Mouse (Mus musculus): ENCODE data around the gene Cklf. TPM values are rescaled to one million over a fixed set of nuclear protein-coding genes. Genes with fewer than 3 reads are reported as not detected.

Cklf gene
- 49.0 and 54.0 TPM in 2 replicates for polyA plus RNA-seq (2015; fragmentation: Nextera tagmentation; extraction: Ambion mirVana)

- Histone ChIP-seq H3K9ac (peak within 1 kb of the TSS; percentile 77), H3K36me3 (peaks cover 3% of the 10 kb centered on the region; the same call in 1 of the 2 replicates), H3K9me3 (no peaks in the 10 kb centered on the region), H3K4me1 (peaks cover 23% of the 10 kb centered on the region), H3K27me3 (no peaks in the 10 kb centered on the region), H3K4me2 (replicated peaks) (peak within 1 kb of the TSS; percentile 79), H3K4me3 (peak within 1 kb of the TSS; percentile 70), H3K27ac (peak within 1 kb of the TSS; percentile 93)
- WGBS: 4% methylated on average over 41 of the region's 41 CpGs
- peak; percentile 85 for ATAC-seq (ENCODE audit: low FRiP score, low read depth)
Observed at GRCm38 (mm10) chr8:104250439-104251367, at the start of gene Cklf. Cklf (plus strand) TSS chr8:104250861.

DNA sequence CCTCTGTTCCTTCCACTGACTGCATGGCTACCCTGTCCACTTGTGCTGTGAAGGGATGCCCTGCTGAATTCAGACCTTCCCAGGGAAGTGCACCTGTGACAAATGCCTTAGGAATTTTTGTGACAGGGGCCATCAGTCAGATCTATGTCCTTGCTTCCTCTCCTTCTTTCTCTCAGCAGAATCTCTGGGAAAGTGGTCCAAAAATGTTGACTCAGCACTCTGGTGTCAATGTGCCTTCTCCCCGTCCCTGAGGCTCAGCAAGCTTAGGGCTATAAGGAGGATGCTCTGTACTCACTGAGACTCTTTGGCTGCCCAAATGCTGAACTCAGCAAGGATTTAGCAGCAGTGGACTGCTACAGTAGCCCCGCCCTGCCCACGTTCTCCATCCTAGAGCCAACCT is 49.0 kb upstream of the Cklf start:
- Histone ChIP-seq H3K9me3 (no peaks in the 10 kb centered on the region), H3K9ac (no peak overlapping the region), H3K36me3 (no peaks in the 10 kb centered on the region), H3K4me3 (no peak overlapping the region), H3K27ac (no peak overlapping the region), H3K27me3 (no peaks in the 10 kb centered on the region), H3K4me2 (replicated peaks) (no peak overlapping the region), H3K4me1 (no peaks in the 10 kb centered on the region)
- no peak for ATAC-seq (ENCODE audit: low FRiP score, low read depth)
- WGBS: 75% methylated on average over 3 of the region's 3 CpGs

GRCm38 (mm10) chr8:104202320-104202719 is 48.3 kb upstream of the Cklf start:
- Histone ChIP-seq H3K9me3 (no peaks in the 10 kb centered on the region), H3K4me3 (no peak overlapping the region), H3K27ac (no peak overlapping the region), H3K4me2 (replicated peaks) (no peak overlapping the region), H3K36me3 (no peaks in the 10 kb centered on the region), H3K4me1 (no peaks in the 10 kb centered on the region), H3K9ac (no peak overlapping the region), H3K27me3 (no peaks in the 10 kb centered on the region)
- WGBS: 87% methylated on average over 4 of the region's 4 CpGs
- ATAC-seq (ENCODE audit: low FRiP score, low read depth): no peak

DNA sequence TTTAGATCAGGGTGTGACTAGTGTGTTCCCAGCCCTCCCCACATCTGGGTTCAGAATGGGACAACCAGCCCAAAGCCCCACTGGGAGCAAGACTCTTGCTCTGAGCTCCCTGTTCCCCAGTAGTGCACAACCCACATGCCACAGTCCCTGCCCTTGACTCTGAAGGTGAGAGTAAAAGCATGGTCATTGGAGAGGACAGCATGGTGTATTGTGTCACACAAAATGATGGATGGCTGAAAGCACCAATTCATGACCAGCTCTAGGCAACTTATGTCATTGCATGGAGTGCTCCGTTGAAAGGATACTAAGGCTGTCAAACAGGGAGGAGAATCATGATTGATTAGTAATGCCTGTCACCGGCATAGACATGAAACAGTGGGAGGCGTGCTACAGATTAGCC is 45.4 kb upstream of the Cklf start:
- Histone ChIP-seq H3K4me3 (no peak overlapping the region), H3K27me3 (no peaks in the 10 kb centered on the region), H3K36me3 (no peaks in the 10 kb centered on the region), H3K9me3 (no peaks in the 10 kb centered on the region), H3K4me2 (replicated peaks) (no peak overlapping the region), H3K27ac (no peak overlapping the region), H3K4me1 (no peaks in the 10 kb centered on the region), H3K9ac (no peak overlapping the region)
- 68% methylated on average over 3 of the region's 3 CpGs for WGBS
- ATAC-seq (ENCODE audit: low FRiP score, low read depth): no peak

DNA sequence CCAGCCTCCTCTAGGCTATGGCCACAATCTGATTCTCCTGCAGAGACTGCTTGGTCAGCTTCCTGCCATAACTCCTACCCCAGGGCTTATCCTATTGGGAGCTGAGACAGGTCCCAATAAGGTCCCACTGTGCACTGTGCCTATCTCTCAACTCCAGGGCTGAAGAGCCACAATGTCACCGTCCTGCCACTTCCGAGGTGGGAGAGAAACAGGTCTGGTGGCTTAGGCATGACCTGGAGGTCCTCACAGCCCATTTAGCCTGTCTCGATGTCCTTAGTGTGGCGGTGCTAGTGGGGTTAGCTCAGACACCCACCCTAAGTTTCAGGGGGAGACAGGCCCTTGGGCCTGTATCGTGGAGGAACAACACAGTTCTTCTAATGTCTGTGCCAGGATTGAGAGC is 33.1 kb upstream of the Cklf start:
- no peak overlapping the region for H3K4me3 ChIP-seq
- no peak overlapping the region for H3K4me2 ChIP-seq (replicated peaks)
- H3K36me3 ChIP-seq: no peaks in the 10 kb centered on the region
- no peak for ATAC-seq (ENCODE audit: low FRiP score, low read depth)
- no peak overlapping the region for H3K27ac ChIP-seq
- H3K27me3 ChIP-seq: no peaks in the 10 kb centered on the region
- no peaks in the 10 kb centered on the region for H3K4me1 ChIP-seq
- WGBS: 89% methylated on average over 5 of the region's 5 CpGs
- H3K9me3 ChIP-seq: no peaks in the 10 kb centered on the region
- H3K9ac ChIP-seq: no peak overlapping the region

GRCm38 (mm10) chr8:104219079-104219478 is 31.6 kb upstream of the Cklf start:
- H3K9ac ChIP-seq: no peak overlapping the region
- no peak overlapping the region for H3K4me2 ChIP-seq (replicated peaks)
- no peaks in the 10 kb centered on the region for H3K27me3 ChIP-seq
- H3K36me3 ChIP-seq: peaks cover 6% of the 10 kb centered on the region
- peaks cover 6% of the 10 kb centered on the region; the same call in 1 of the 2 replicates for H3K9me3 ChIP-seq
- no peak overlapping the region for H3K27ac ChIP-seq
- WGBS: 29% methylated on average over 11 of the region's 11 CpGs
- no peak overlapping the region for H3K4me3 ChIP-seq
- ATAC-seq (ENCODE audit: low FRiP score, low read depth): no peak
- H3K4me1 ChIP-seq: no peaks in the 10 kb centered on the region

DNA sequence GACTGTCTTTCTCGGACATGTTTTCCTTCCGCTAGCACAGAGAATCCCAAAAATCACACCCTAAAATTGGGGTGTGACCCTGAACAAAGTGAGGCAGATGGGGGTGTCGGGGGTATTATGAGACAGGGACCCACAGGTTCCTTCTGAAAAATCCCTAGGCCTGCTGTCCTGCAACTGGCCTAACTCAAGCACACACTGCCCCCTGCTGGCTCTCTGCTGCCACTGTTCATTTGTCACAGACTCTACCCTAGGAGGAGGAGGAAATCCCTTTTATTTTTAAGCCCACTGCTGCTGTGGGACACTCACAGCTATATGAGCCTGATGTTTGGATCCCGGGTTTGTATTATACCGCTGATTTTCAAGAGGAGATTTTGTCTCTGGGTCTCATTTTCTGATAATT is 30.9 kb upstream of the Cklf start:
- no peaks in the 10 kb centered on the region for H3K27me3 ChIP-seq
- H3K4me2 ChIP-seq (replicated peaks): no peak overlapping the region
- WGBS: 44% methylated on average over 5 of the region's 5 CpGs
- H3K9ac ChIP-seq: no peak overlapping the region
- ATAC-seq (ENCODE audit: low FRiP score, low read depth): peak; percentile 52; the same call in 1 of the 2 replicates
- H3K4me3 ChIP-seq: no peak overlapping the region
- no peak overlapping the region for H3K27ac ChIP-seq
- peaks cover 11% of the 10 kb centered on the region; the same call in 1 of the 2 replicates for H3K9me3 ChIP-seq
- peaks cover 13% of the 10 kb centered on the region for H3K36me3 ChIP-seq
- no peaks in the 10 kb centered on the region for H3K4me1 ChIP-seq

DNA sequence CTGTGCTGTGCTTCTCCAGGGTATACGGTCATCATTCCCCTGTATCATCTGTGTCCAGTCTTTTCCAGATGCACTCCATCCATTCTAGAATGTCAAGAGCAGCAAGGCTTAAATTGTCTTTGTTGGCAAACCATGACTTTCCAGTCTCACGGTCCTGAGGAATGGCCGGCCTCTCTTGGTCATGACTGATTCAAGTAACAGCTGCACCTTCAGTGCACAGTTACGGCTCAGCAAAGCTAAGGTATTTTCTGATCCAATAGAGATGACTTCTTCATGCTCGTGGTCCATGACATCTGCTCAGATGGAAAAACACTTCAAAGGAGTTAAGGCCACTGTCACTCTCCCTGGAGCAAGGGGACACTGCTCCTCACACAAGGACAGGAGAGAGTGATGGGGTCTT is 23.6 kb upstream of the Cklf start:
- H3K36me3 ChIP-seq: peaks cover 83% of the 10 kb centered on the region
- WGBS: 91% methylated on average over 5 of the region's 5 CpGs
- no peak overlapping the region for H3K9ac ChIP-seq
- H3K4me2 ChIP-seq (replicated peaks): no peak overlapping the region
- no peak overlapping the region for H3K27ac ChIP-seq
- H3K4me3 ChIP-seq: no peak overlapping the region
- no peaks in the 10 kb centered on the region for H3K27me3 ChIP-seq
- peaks cover 11% of the 10 kb centered on the region; the same call in 1 of the 2 replicates for H3K9me3 ChIP-seq
- ATAC-seq (ENCODE audit: low FRiP score, low read depth): no peak
- H3K4me1 ChIP-seq: no peaks in the 10 kb centered on the region

DNA sequence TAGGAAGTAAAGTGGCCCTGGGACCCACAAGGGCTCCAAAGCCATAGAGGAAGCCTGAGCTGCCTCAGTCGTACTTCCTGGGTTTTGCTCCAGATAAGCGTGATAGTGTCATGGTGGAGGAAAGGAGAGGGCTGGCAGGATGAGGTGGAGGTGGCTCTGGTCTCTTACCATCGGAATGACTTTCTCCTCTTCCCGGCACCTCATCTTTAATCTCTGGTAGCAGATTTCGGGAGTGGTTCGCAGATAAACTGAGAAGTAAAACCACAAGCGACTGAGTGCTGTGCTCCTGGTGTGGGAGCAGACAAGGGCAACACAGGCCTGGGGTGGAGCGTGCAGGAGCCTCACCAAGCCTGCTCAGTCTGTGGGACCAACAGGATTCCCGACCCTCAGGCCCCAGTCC is 20.3 kb upstream of the Cklf start:
- Histone ChIP-seq H3K9me3 (0 out of 2 replicates have a peak, but pooled peaks cover 3% of the 10 kb centered on the region), H3K27ac (no peak overlapping the region), H3K4me1 (no peaks in the 10 kb centered on the region), H3K4me3 (no peak overlapping the region), H3K27me3 (no peaks in the 10 kb centered on the region), H3K9ac (no peak overlapping the region), H3K4me2 (replicated peaks) (no peak overlapping the region), H3K36me3 (peaks cover 97% of the 10 kb centered on the region)
- 89% methylated on average over 9 of the region's 9 CpGs for WGBS
- ATAC-seq (ENCODE audit: low FRiP score, low read depth): no peak

- H3K9me3 ChIP-seq: 0 out of 2 replicates have a peak, but pooled peaks cover 3% of the 10 kb centered on the region
- 94% methylated on average over 4 of the region's 4 CpGs for WGBS
- H3K27ac ChIP-seq: no peak overlapping the region
- no peak overlapping the region for H3K4me3 ChIP-seq
- no peak for ATAC-seq (ENCODE audit: low FRiP score, low read depth)
- H3K36me3 ChIP-seq: peaks cover 97% of the 10 kb centered on the region
- H3K27me3 ChIP-seq: no peaks in the 10 kb centered on the region
- H3K4me2 ChIP-seq (replicated peaks): no peak overlapping the region
- no peak overlapping the region for H3K9ac ChIP-seq
- no peaks in the 10 kb centered on the region for H3K4me1 ChIP-seq
Observed at GRCm38 (mm10) chr8:104232039-104232438, 18.6 kb upstream of the Cklf start.

- no peak for ATAC-seq (ENCODE audit: low FRiP score, low read depth)
- H3K4me2 ChIP-seq (replicated peaks): no peak overlapping the region
- H3K36me3 ChIP-seq: peaks cover 97% of the 10 kb centered on the region
- no peak overlapping the region for H3K4me3 ChIP-seq
- WGBS: 95% methylated on average over 5 of the region's 5 CpGs
- H3K4me1 ChIP-seq: no peaks in the 10 kb centered on the region
- H3K27me3 ChIP-seq: no peaks in the 10 kb centered on the region
- H3K9ac ChIP-seq: no peak overlapping the region
- H3K9me3 ChIP-seq: 0 out of 2 replicates have a peak, but pooled peaks cover 3% of the 10 kb centered on the region
- no peak overlapping the region for H3K27ac ChIP-seq
Observed at GRCm38 (mm10) chr8:104232919-104233318, 17.7 kb upstream of the Cklf start.

- Histone ChIP-seq H3K27me3 (no peaks in the 10 kb centered on the region), H3K36me3 (peaks cover 99% of the 10 kb centered on the region), H3K9me3 (0 out of 2 replicates have a peak, but pooled peaks cover 3% of the 10 kb centered on the region), H3K27ac (no peak overlapping the region), H3K4me3 (no peak overlapping the region), H3K4me2 (replicated peaks) (no peak overlapping the region), H3K9ac (no peak overlapping the region), H3K4me1 (no peaks in the 10 kb centered on the region)
- ATAC-seq (ENCODE audit: low FRiP score, low read depth): 0 out of 2 replicates have a peak, but pooled peaks have one; percentile 52
- WGBS: 46% methylated on average over 6 of the region's 6 CpGs
Observed at GRCm38 (mm10) chr8:104234573-104234972, 16.1 kb upstream of the Cklf start.
